Mouse (Mus musculus): ENCODE data around the gene Gm5134. TPM values are rescaled to one million over a fixed set of nuclear protein-coding genes. Genes with fewer than 3 reads are reported as not detected.
A peak's percentile ranks its signal among the peaks of the same experiment; 100 is the strongest.

Gene Gm5134
- polyA plus RNA-seq, 1 experiment from 2014 or later, result not detected

- Histone ChIP-seq H3K4me1 (ENCODE audit: control insufficient read depth, insufficient read depth, low read length) (0 out of 2 replicates have a peak, but pooled peaks cover 5% of the 10 kb centered on the region), H3K27me3 (ENCODE audit: control insufficient read depth, insufficient read depth, low read length) (no peaks in the 10 kb centered on the region), H3K27ac (ENCODE audit: low read depth, low read length) (0 out of 2 replicates have a peak overlapping the region, but pooled peaks have one; percentile 33), H3K9me3 (ENCODE audit: control insufficient read depth, low read length) (no peaks in the 10 kb centered on the region), H3K36me3 (ENCODE audit: control insufficient read depth, insufficient read depth, low read length) (no peaks in the 10 kb centered on the region), H3K4me2 (replicated peaks; ENCODE audit: low read depth, low read length) (no peak overlapping the region), H3K9ac (ENCODE audit: low read depth, low read length) (no peak overlapping the region), H3K4me3 (ENCODE audit: low read length) (no peak overlapping the region)
- no peak for ATAC-seq (ENCODE audit: low FRiP score, low TSS enrichment)
- 26% methylated on average over 11 of the region's 11 CpGs for WGBS
Measured at GRCm38 (mm10) chr10:75944066-75944772, 10.1 kb upstream of the Gm5134 start.

GRCm38 (mm10) chr10:75945213-75945612 lies 9.1 kb upstream of the Gm5134 start:
- no peak for ATAC-seq (ENCODE audit: low FRiP score, low TSS enrichment)

GRCm38 (mm10) chr10:75945896-75946295 lies 8.4 kb upstream of the Gm5134 start:
- Histone ChIP-seq H3K9me3 (ENCODE audit: control insufficient read depth, low read length) (no peaks in the 10 kb centered on the region), H3K4me2 (replicated peaks; ENCODE audit: low read depth, low read length) (no peak overlapping the region), H3K4me3 (ENCODE audit: low read length) (no peak overlapping the region), H3K9ac (ENCODE audit: low read depth, low read length) (no peak overlapping the region), H3K4me1 (ENCODE audit: control insufficient read depth, insufficient read depth, low read length) (peaks cover 18% of the 10 kb centered on the region), H3K27ac (ENCODE audit: low read depth, low read length) (no peak overlapping the region), H3K27me3 (ENCODE audit: control insufficient read depth, insufficient read depth, low read length) (no peaks in the 10 kb centered on the region), H3K36me3 (ENCODE audit: control insufficient read depth, insufficient read depth, low read length) (no peaks in the 10 kb centered on the region)
- no peak for ATAC-seq (ENCODE audit: low FRiP score, low TSS enrichment)
- 77% methylated on average over 7 of the region's 7 CpGs for WGBS

More at GRCm38 (mm10) chr10:75945213-75945612, 9.1 kb upstream of the Gm5134 start:
- Histone ChIP-seq H3K36me3 (ENCODE audit: control insufficient read depth, insufficient read depth, low read length) (no peaks in the 10 kb centered on the region), H3K4me2 (replicated peaks; ENCODE audit: low read depth, low read length) (no peak overlapping the region), H3K27ac (ENCODE audit: low read depth, low read length) (no peak overlapping the region), H3K4me3 (ENCODE audit: low read length) (no peak overlapping the region), H3K9ac (ENCODE audit: low read depth, low read length) (no peak overlapping the region), H3K9me3 (ENCODE audit: control insufficient read depth, low read length) (no peaks in the 10 kb centered on the region), H3K4me1 (ENCODE audit: control insufficient read depth, insufficient read depth, low read length) (peaks cover 12% of the 10 kb centered on the region), H3K27me3 (ENCODE audit: control insufficient read depth, insufficient read depth, low read length) (no peaks in the 10 kb centered on the region)
- 91% methylated on average over 7 of the region's 7 CpGs for WGBS

GRCm38 (mm10) chr10:75948079-75948478 lies 6.2 kb upstream of the Gm5134 start:
- Histone ChIP-seq H3K9me3 (ENCODE audit: control insufficient read depth, low read length) (no peaks in the 10 kb centered on the region), H3K27me3 (ENCODE audit: control insufficient read depth, insufficient read depth, low read length) (peaks cover 3% of the 10 kb centered on the region; the same call in 1 of the 2 replicates), H3K36me3 (ENCODE audit: control insufficient read depth, insufficient read depth, low read length) (no peaks in the 10 kb centered on the region), H3K4me3 (ENCODE audit: low read length) (no peak overlapping the region), H3K9ac (ENCODE audit: low read depth, low read length) (no peak overlapping the region), H3K27ac (ENCODE audit: low read depth, low read length) (no peak overlapping the region), H3K4me2 (replicated peaks; ENCODE audit: low read depth, low read length) (no peak overlapping the region), H3K4me1 (ENCODE audit: control insufficient read depth, insufficient read depth, low read length) (peaks cover 16% of the 10 kb centered on the region)
- WGBS, result 86% methylated on average over 5 of the region's 5 CpGs
- ATAC-seq (ENCODE audit: low FRiP score, low TSS enrichment), result no peak

GRCm38 (mm10) chr10:75949053-75950045 lies 5.0 kb upstream of the Gm5134 start:
- no peak overlapping the region for H3K9ac ChIP-seq (ENCODE audit: low read depth, low read length)
- H3K36me3 ChIP-seq (ENCODE audit: control insufficient read depth, insufficient read depth, low read length), result no peaks in the 10 kb centered on the region
- H3K4me3 ChIP-seq (ENCODE audit: low read length), result no peak overlapping the region
- ATAC-seq (ENCODE audit: low FRiP score, low TSS enrichment), result no peak
- H3K9me3 ChIP-seq (ENCODE audit: control insufficient read depth, low read length), result no peaks in the 10 kb centered on the region
- peak overlapping the region; percentile 97; the same call in 1 of the 2 replicates for H3K4me2 ChIP-seq (replicated peaks; ENCODE audit: low read depth, low read length)
- H3K27ac ChIP-seq (ENCODE audit: low read depth, low read length), result no peak overlapping the region
- H3K27me3 ChIP-seq (ENCODE audit: control insufficient read depth, insufficient read depth, low read length), result peaks cover 3% of the 10 kb centered on the region; the same call in 1 of the 2 replicates
- 59% methylated on average over 22 of the region's 22 CpGs for WGBS
- H3K4me1 ChIP-seq (ENCODE audit: control insufficient read depth, insufficient read depth, low read length), result peaks cover 15% of the 10 kb centered on the region

DNA sequence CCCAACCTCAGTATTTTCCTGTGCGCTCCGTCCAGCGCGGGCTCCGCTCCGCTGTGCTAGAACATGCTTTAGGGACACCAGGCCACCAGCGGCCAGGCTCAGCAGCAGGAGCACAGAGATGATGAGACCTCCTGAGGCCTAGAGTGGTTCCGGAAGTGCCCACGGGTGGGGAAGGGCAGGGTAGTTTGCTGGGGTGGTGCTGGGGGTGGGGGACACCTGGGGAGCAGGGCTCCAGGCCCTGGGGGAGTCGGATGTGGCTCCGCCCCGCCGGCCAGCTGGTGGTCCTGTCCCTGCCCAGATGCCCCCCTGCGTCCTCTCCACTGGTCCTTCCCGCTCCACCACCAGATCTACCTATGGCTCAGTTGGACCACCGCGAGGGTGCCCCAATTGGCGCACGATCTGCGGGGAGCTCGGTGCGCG lies 3.5 kb upstream of the Gm5134 start:
- no peaks in the 10 kb centered on the region for H3K9me3 ChIP-seq (ENCODE audit: control insufficient read depth, low read length)
- H3K4me1 ChIP-seq (ENCODE audit: control insufficient read depth, insufficient read depth, low read length), result peaks cover 17% of the 10 kb centered on the region
- no peaks in the 10 kb centered on the region for H3K36me3 ChIP-seq (ENCODE audit: control insufficient read depth, insufficient read depth, low read length)
- H3K4me2 ChIP-seq (replicated peaks; ENCODE audit: low read depth, low read length), result peak overlapping the region; percentile 97
- WGBS, result 2% methylated on average over 19 of the region's 23 CpGs
- peak overlapping the region; percentile 58 for H3K9ac ChIP-seq (ENCODE audit: low read depth, low read length)
- peak overlapping the region; percentile 50 for H3K4me3 ChIP-seq (ENCODE audit: low read length)
- H3K27me3 ChIP-seq (ENCODE audit: control insufficient read depth, insufficient read depth, low read length), result peaks cover 3% of the 10 kb centered on the region; the same call in 1 of the 2 replicates
- ATAC-seq (ENCODE audit: low FRiP score, low TSS enrichment), result peak; percentile 69
- no peak overlapping the region for H3K27ac ChIP-seq (ENCODE audit: low read depth, low read length)

DNA sequence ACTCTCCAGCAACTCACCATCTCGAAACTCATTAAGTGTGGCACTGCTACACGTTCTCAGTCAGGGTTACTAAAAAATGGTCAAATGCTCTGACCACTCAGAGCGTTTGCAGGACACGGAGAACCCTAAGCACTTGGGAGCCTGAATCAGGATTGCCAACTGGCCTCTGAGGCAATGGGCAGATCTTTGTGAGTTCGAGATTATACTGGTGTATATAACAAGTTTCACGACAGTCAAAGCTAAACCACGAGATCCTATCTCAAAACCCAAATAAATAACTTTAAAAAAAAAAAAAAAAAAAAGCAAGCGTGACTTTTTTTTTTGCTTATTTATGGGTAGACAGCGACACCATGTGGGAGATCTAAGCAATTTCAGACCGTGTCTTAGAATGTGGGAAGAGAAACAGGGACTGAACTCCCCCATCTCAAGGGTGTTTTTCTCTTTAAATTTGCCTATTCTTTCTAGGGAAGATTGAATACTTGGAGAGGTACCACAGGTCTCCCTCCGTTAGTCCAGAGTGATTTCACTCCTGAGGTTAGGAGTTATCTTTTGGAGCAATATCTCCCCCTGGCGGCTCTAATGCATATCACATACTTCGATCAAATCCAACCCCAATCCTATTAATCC lies 2.8 kb upstream of the Gm5134 start:
- 4% methylated on average over 13 of the region's 13 CpGs for WGBS
- Histone ChIP-seq H3K4me3 (ENCODE audit: low read length) (peak overlapping the region; percentile 50), H3K27ac (ENCODE audit: low read depth, low read length) (no peak overlapping the region)

DNA sequence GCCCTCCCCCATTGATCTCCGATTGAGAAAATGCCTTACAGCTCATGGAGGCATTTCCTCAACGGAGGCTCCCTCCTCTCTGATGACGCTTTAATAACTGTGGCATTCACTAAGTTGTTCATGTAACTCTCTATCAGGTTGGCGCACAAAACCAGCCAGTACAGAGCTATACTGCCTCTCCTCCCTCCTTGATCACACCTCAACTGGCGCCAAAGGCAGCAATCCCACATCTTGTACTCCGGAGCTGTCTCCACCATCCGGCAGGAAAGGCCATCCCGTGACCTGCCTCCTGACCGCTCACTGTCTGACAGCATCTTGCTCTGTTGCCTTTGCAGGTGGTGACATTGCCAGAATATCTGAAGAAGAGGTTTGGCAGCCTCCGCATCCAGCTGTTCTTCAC lies 19.5 kb downstream of the Gm5134 start:
- Histone ChIP-seq H3K27ac (ENCODE audit: low read depth, low read length) (no peak overlapping the region), H3K4me1 (ENCODE audit: control insufficient read depth, insufficient read depth, low read length) (no peaks in the 10 kb centered on the region), H3K9ac (ENCODE audit: low read depth, low read length) (no peak overlapping the region), H3K4me3 (ENCODE audit: low read length) (no peak overlapping the region), H3K27me3 (ENCODE audit: control insufficient read depth, insufficient read depth, low read length) (no peaks in the 10 kb centered on the region), H3K36me3 (ENCODE audit: control insufficient read depth, insufficient read depth, low read length) (no peaks in the 10 kb centered on the region), H3K4me2 (replicated peaks; ENCODE audit: low read depth, low read length) (no peak overlapping the region), H3K9me3 (ENCODE audit: control insufficient read depth, low read length) (no peaks in the 10 kb centered on the region)
- WGBS, result 92% methylated on average over 10 of the region's 10 CpGs
- no peak for ATAC-seq (ENCODE audit: low FRiP score, low TSS enrichment)

More for the DNA sequence above, 2.8 kb upstream of the Gm5134 start:
- Histone ChIP-seq H3K36me3 (ENCODE audit: control insufficient read depth, insufficient read depth, low read length) (no peaks in the 10 kb centered on the region), H3K4me1 (ENCODE audit: control insufficient read depth, insufficient read depth, low read length) (peaks cover 17% of the 10 kb centered on the region), H3K9me3 (ENCODE audit: control insufficient read depth, low read length) (no peaks in the 10 kb centered on the region), H3K9ac (ENCODE audit: low read depth, low read length) (peak overlapping the region; percentile 58; the same call in 1 of the 2 replicates), H3K27me3 (ENCODE audit: control insufficient read depth, insufficient read depth, low read length) (peaks cover 3% of the 10 kb centered on the region; the same call in 1 of the 2 replicates), H3K4me2 (replicated peaks; ENCODE audit: low read depth, low read length) (peak overlapping the region; percentile 97)
- peak; percentile 23; the same call in 1 of the 2 replicates for ATAC-seq (ENCODE audit: low FRiP score, low TSS enrichment)
